ENCODE assay signal across 9 mouse cellular contexts in the genomic region with DNA sequence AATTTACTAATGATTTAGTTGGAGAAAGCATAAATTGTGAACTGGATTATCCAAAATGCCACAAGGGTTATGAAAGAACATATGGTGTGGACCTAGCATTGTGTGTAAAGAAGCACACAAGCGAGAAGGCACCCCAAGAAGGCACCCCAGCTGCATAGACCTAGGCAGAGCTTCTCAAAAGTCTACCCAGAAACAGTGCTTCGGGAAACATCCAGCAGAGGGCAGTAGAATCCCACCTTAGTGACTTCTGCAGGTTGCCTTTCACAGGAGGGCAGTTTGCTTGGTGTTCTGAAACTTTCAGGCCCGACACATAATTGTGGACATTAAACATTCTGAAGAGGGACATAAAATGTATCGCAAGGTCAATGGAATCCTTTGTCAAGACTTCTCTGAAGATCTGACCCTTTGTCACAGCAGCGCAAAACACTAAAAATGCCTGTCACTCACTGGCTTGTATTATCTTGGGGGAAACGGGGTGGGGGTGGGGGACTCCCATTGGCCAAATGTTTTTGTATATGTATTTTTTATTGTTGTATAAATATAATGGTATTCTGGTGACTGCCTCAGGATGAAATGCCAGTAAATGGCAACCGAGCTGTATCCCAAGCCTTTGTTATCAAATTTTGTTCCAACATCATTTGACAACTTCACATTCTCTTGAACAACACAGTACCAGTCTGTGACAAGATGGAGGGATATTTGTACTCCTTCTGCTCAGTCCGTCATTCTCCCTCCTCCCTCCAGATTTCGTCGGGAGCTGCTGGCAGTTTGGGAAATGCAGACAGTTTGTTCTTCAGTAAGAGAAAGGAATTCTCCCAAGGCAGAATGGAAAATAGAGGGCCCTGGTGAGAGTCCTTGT.
DNase-seq lines count a peak whose midpoint lies in the region; ATAC-seq and TF ChIP-seq lines count a peak whose summit lies in the region.
"Had no signal": no experiment of that assay in that cellular context is flagged by ENCODE, and none has a peak within 500 bp of the region (broad histone marks: within the 10 kb centered on the region; RNA-seq: fewer than 3 reads in every experiment).

No protein-coding gene starts in this region.

- 40% methylated on average over 10 of the region's 10 CpGs for WGBS in embryonic facial prominence, embryonic 14.5 days
- 39% methylated on average over 10 of the region's 10 CpGs for WGBS in hindbrain, embryonic 12.5 days

- no peak for TF ChIP-seq POLR2A in bone marrow macrophage, adult 2 months (IDR thresholded peaks at IDR 0.05; ENCODE audit: borderline replicate concordance, low read depth, low read length)

- H3K27me3 ChIP-seq in embryonic facial prominence, embryonic 14.5 days (replicated peaks; ENCODE audit: control insufficient read depth, insufficient read depth, low read length) = no peaks in the 10 kb centered on the region
- no peaks in the 10 kb centered on the region for H3K27me3 ChIP-seq in hindbrain, embryonic 12.5 days
- H3K27me3 ChIP-seq: liver, embryonic 15.5 days had no signal

- H3K9ac ChIP-seq in embryonic facial prominence, embryonic 14.5 days (ENCODE audit: low read depth, low read length) = no peak overlapping the region
- H3K9ac ChIP-seq in hindbrain, embryonic 12.5 days = no peak overlapping the region
- H3K9ac ChIP-seq: liver, embryonic 15.5 days had no signal

- H3K4me3 ChIP-seq in bone marrow macrophage, adult 2 months (ENCODE audit: insufficient read depth, low read length) = no peak overlapping the region
- H3K4me3 ChIP-seq in embryonic facial prominence, embryonic 14.5 days (ENCODE audit: low read depth, low read length) = no peak overlapping the region
- H3K4me3 ChIP-seq in hindbrain, embryonic 12.5 days = no peak overlapping the region
- H3K4me3 ChIP-seq: liver, embryonic 15.5 days had no signal

- peak; percentile 37; the same call in 1 of the 2 replicates for ATAC-seq in embryonic facial prominence, embryonic 14.5 days (ENCODE audit: low read depth)
- ATAC-seq in hindbrain, embryonic 12.5 days (ENCODE audit: low FRiP score) = peak; percentile 61; the same call in 1 of the 2 replicates
- no peak for ATAC-seq in erythroblast, adult 5-6 weeks (replicated peaks; ENCODE audit: low FRiP score, poor library complexity, severe bottlenecking)

- H3K9me3 ChIP-seq in embryonic facial prominence, embryonic 14.5 days (ENCODE audit: control insufficient read depth, low read length) = no peaks in the 10 kb centered on the region
- H3K9me3 ChIP-seq in hindbrain, embryonic 12.5 days (replicated peaks) = no peaks in the 10 kb centered on the region
- H3K9me3 ChIP-seq: liver, embryonic 15.5 days had no signal

- no peak overlapping the region for H3K4me2 ChIP-seq in embryonic facial prominence, embryonic 14.5 days (ENCODE audit: low read depth, low read length)
- H3K4me2 ChIP-seq in hindbrain, embryonic 12.5 days (replicated peaks) = no peak overlapping the region
- H3K4me2 ChIP-seq: liver, embryonic 15.5 days had no signal

- H3K27ac ChIP-seq in bone marrow macrophage, adult 2 months (ENCODE audit: insufficient read depth, low read depth, low read length) = no peak overlapping the region
- no peak overlapping the region for H3K27ac ChIP-seq in embryonic facial prominence, embryonic 14.5 days (replicated peaks; ENCODE audit: low read depth, low read length)
- no peak overlapping the region for H3K27ac ChIP-seq in hindbrain, embryonic 12.5 days
- H3K27ac ChIP-seq: liver, embryonic 15.5 days had no signal

- TF ChIP-seq CTCF in bone marrow macrophage, adult 2 months (IDR thresholded peaks at IDR 0.05; ENCODE audit: low read depth, low read length) = peak; percentile 84

- H3K36me3 ChIP-seq in embryonic facial prominence, embryonic 14.5 days (ENCODE audit: control insufficient read depth, insufficient read depth, low read length) = no peaks in the 10 kb centered on the region
- H3K36me3 ChIP-seq in hindbrain, embryonic 12.5 days = no peaks in the 10 kb centered on the region
- H3K36me3 ChIP-seq: liver, embryonic 15.5 days had no signal

- no peaks in the 10 kb centered on the region for H3K4me1 ChIP-seq in bone marrow macrophage, adult 2 months (ENCODE audit: control insufficient read depth, insufficient read depth, low read length)
- no peaks in the 10 kb centered on the region for H3K4me1 ChIP-seq in embryonic facial prominence, embryonic 14.5 days (ENCODE audit: control insufficient read depth, insufficient read depth, low read length)
- H3K4me1 ChIP-seq in hindbrain, embryonic 12.5 days = no peaks in the 10 kb centered on the region
- H3K4me1 ChIP-seq: liver, embryonic 15.5 days had no signal

- peak; percentile 53 for DNase-seq in MN1 (ENCODE audit: low spot score)
- peak; percentile 85 for DNase-seq in embryonic facial prominence, embryonic 14.5 days (ENCODE audit: low spot score)
- DNase-seq in layer of hippocampus, adult 9-11 months = peak; percentile 58
- DNase-seq in lung, postnatal 14 days = peak; percentile 72
- peak; percentile 74 for DNase-seq in right cerebral cortex, postnatal 25 days
